Mouse (Mus musculus): ENCODE data around the gene Aldh2.
"Not testable (repeated sequence)": the region's sequence is repeated elsewhere in the genome, so short reads cannot be mapped to it uniquely, and the experiment has no call there.

Gene Aldh2

GRCm38 (mm10) chr5:121593451-121594401 is at the start of gene Aldh2:
TSS of gene Aldh2 (minus strand) at chr5:121593824.
- peak; percentile 42 to 62 for DNase-seq (ENCODE audit: low spot score in 2 of 2)

GRCm38 (mm10) chr5:121639601-121640000 is 46.0 kb upstream of the Aldh2 start:
- DNase-seq (ENCODE audit: low spot score in 2 of 2), result no peak

GRCm38 (mm10) chr5:121637296-121637695 is 43.7 kb upstream of the Aldh2 start:
- no peak for DNase-seq (ENCODE audit: low spot score in 2 of 2)

- no peak for DNase-seq (ENCODE audit: low spot score in 2 of 2)
Observed at GRCm38 (mm10) chr5:121634668-121635067, 41.0 kb upstream of the Aldh2 start.

- no peak for DNase-seq (ENCODE audit: low spot score in 2 of 2)
Observed at GRCm38 (mm10) chr5:121632804-121633203, 39.2 kb upstream of the Aldh2 start.

- not testable (repeated sequence) for DNase-seq (ENCODE audit: low spot score in 2 of 2)
Observed at GRCm38 (mm10) chr5:121631106-121631647, 37.6 kb upstream of the Aldh2 start.

GRCm38 (mm10) chr5:121627871-121628270 is 34.2 kb upstream of the Aldh2 start:
- peak; percentile 50 to 64 for DNase-seq (ENCODE audit: low spot score in 2 of 2)

GRCm38 (mm10) chr5:121623241-121623640 is 29.6 kb upstream of the Aldh2 start:
- DNase-seq (ENCODE audit: low spot score in 2 of 2), result no peak

GRCm38 (mm10) chr5:121621102-121621501 is 27.5 kb upstream of the Aldh2 start:
- DNase-seq (ENCODE audit: low spot score in 2 of 2), result no peak

- peak; percentile 47 to 62 for DNase-seq (ENCODE audit: low spot score in 2 of 2)
Observed at GRCm38 (mm10) chr5:121618592-121619513, 25.2 kb upstream of the Aldh2 start, which contains the start of gene Acad12. TSS of gene Acad12 (minus strand) at chr5:121618938.

- not testable (repeated sequence) for DNase-seq (ENCODE audit: low spot score in 2 of 2)
Observed at GRCm38 (mm10) chr5:121614921-121615320, 21.3 kb upstream of the Aldh2 start.

GRCm38 (mm10) chr5:121612036-121612435 is 18.4 kb upstream of the Aldh2 start:
- no peak for DNase-seq (ENCODE audit: low spot score in 2 of 2)

GRCm38 (mm10) chr5:121609556-121610135 is 16.0 kb upstream of the Aldh2 start:
- DNase-seq (ENCODE audit: low spot score in 2 of 2), result not testable (repeated sequence)

- peak; percentile 68 for DNase-seq (ENCODE audit: low spot score in 2 of 2)
Observed at GRCm38 (mm10) chr5:121606151-121606550, 12.5 kb upstream of the Aldh2 start.

- not testable (repeated sequence) for DNase-seq (ENCODE audit: low spot score in 2 of 2)
Observed at GRCm38 (mm10) chr5:121603815-121604214, 10.2 kb upstream of the Aldh2 start.

- DNase-seq (ENCODE audit: low spot score in 2 of 2), result peak; percentile 82 to 86
Observed at GRCm38 (mm10) chr5:121601547-121602299, 8.1 kb upstream of the Aldh2 start.

GRCm38 (mm10) chr5:121598871-121599610 is 5.4 kb upstream of the Aldh2 start:
- DNase-seq (ENCODE audit: low spot score in 2 of 2), result no peak

GRCm38 (mm10) chr5:121597991-121598537 is 4.4 kb upstream of the Aldh2 start:
- DNase-seq (ENCODE audit: low spot score in 2 of 2), result no peak

- no peak for DNase-seq (ENCODE audit: low spot score in 2 of 2)
Observed at GRCm38 (mm10) chr5:121597332-121597731, 3.7 kb upstream of the Aldh2 start.

GRCm38 (mm10) chr5:121596226-121596625 is 2.6 kb upstream of the Aldh2 start:
- DNase-seq (ENCODE audit: low spot score in 2 of 2), result no peak
